8 mouse cellular contexts compared by ENCODE assay signal in the genomic region with DNA sequence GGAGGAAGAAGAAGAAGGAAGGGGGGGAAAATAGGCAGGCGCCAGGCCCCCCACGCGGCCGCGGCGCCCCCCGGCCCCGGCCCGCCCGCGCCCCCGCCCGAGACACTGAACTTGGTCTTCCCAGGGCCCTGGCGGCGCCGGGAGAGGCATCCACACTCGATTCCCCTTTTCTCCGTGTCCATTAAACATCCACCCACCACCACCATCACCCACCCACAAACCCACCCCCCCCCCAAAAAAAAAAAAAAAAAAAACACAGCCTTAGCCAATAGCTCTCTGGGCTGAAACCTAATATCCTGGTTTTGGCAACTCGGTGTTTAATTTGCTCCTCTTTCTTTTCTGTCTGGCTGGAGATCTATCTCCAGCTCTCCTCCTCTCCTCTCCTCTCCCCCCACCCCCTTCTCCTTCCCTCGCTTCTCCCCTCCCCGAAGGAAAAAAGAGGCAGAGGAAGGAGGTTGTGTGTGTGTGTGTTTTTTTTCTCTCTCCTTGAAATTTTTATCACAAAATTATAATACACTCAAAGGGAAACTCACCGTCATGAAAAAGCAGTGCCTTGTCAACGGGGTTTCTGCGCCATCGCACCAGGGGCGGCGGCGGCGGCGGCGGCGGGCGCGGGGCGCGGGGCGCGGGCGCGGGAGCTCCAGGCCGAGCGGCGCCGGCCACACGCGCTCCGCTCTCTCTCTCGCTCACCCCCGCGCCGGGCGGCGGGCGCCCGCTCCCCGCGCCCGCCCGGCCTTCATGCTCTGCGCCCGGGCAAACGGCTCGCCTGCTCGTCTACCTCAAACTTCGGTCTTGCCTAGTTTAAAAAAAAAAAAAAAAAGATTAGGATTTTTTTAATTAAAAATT. TPM values are rescaled to one million over a fixed set of nuclear protein-coding genes. Genes with fewer than 3 reads are reported as not detected.
DNase-seq lines count a peak whose midpoint lies in the region; ATAC-seq lines count a peak whose summit lies in the region.

A gene (minus strand): TSS at position 580 of the 846 bp plus-strand sequence.

- H3K36me3 ChIP-seq in embryonic facial prominence, embryonic 10.5 days (replicated peaks): peaks cover 5% of the 10 kb centered on the region; the same call in 1 of the 2 replicates
- H3K36me3 ChIP-seq in limb, embryonic 15.5 days: no peaks in the 10 kb centered on the region
- no peaks in the 10 kb centered on the region for H3K36me3 ChIP-seq in midbrain, embryonic 16.5 days (ENCODE audit: control insufficient read depth, insufficient read depth, low read length)

- peak within 1 kb of the TSS; percentile 100 for H3K27ac ChIP-seq in embryonic facial prominence, embryonic 10.5 days (replicated peaks)
- H3K27ac ChIP-seq in limb, embryonic 15.5 days: peak within 1 kb of the TSS; percentile 100
- H3K27ac ChIP-seq in midbrain, embryonic 16.5 days (ENCODE audit: low read length): peak within 1 kb of the TSS; percentile 100

- under 1% methylated on average over 63 of the region's 65 CpGs for WGBS in embryonic facial prominence, embryonic 10.5 days
- WGBS in limb, embryonic 15.5 days: 1% methylated on average over 58 of the region's 65 CpGs
- under 1% methylated on average over 51 of the region's 65 CpGs for WGBS in midbrain, embryonic 16.5 days

- H3K4me1 ChIP-seq in embryonic facial prominence, embryonic 10.5 days: peaks cover 35% of the 10 kb centered on the region
- peaks cover 28% of the 10 kb centered on the region for H3K4me1 ChIP-seq in limb, embryonic 15.5 days
- peaks cover 37% of the 10 kb centered on the region for H3K4me1 ChIP-seq in midbrain, embryonic 16.5 days (ENCODE audit: control insufficient read depth, insufficient read depth, low read length)

- peak within 1 kb of the TSS; percentile 100 for H3K9ac ChIP-seq in limb, embryonic 15.5 days
- peak within 1 kb of the TSS; percentile 83 for H3K9ac ChIP-seq in midbrain, embryonic 16.5 days (ENCODE audit: low read depth, low read length)

- H3K4me3 ChIP-seq in embryonic facial prominence, embryonic 10.5 days: peak within 1 kb of the TSS; percentile 96
- peak within 1 kb of the TSS; percentile 80 for H3K4me3 ChIP-seq in limb, embryonic 15.5 days
- peak within 1 kb of the TSS; percentile 56 for H3K4me3 ChIP-seq in midbrain, embryonic 16.5 days (ENCODE audit: low read depth, low read length)

- ATAC-seq in limb, embryonic 15.5 days (ENCODE audit: insufficient number of reproducible peaks, low FRiP score, low TSS enrichment, low read depth): peak; percentile 72
- peak; percentile 52 for ATAC-seq in midbrain, embryonic 16.5 days

- H3K27me3 ChIP-seq in embryonic facial prominence, embryonic 10.5 days (replicated peaks; ENCODE audit: low read depth, poor library complexity, severe bottlenecking): no peaks in the 10 kb centered on the region
- H3K27me3 ChIP-seq in limb, embryonic 15.5 days: no peaks in the 10 kb centered on the region
- no peaks in the 10 kb centered on the region for H3K27me3 ChIP-seq in midbrain, embryonic 16.5 days (ENCODE audit: control insufficient read depth, insufficient read depth, low read depth, low read length)

- H3K9me3 ChIP-seq in embryonic facial prominence, embryonic 10.5 days: no peaks in the 10 kb centered on the region
- no peaks in the 10 kb centered on the region for H3K9me3 ChIP-seq in limb, embryonic 15.5 days
- no peaks in the 10 kb centered on the region for H3K9me3 ChIP-seq in midbrain, embryonic 16.5 days (replicated peaks; ENCODE audit: control insufficient read depth, low read length, poor library complexity, severe bottlenecking)

- peak within 1 kb of the TSS; percentile 44 for H3K4me2 ChIP-seq in limb, embryonic 15.5 days
- peak within 1 kb of the TSS; percentile 73 for H3K4me2 ChIP-seq in midbrain, embryonic 16.5 days (ENCODE audit: low read length)

- peak; percentile 79 for DNase-seq in 3T3-L1 (ENCODE audit: low read depth, low spot score)
- peak; percentile 84 for DNase-seq in adrenal gland, adult 2 months
- peak; percentile 86 for DNase-seq in embryonic facial prominence, embryonic 10.5 days (ENCODE audit: low spot score)
- DNase-seq in heart, adult 18-20 months: peak; percentile 76 to 87
- DNase-seq in kidney, adult 18-20 months: peak; percentile 75
- DNase-seq in spleen, postnatal 10 days (ENCODE audit: low spot score in 2 of 2): peak; percentile 80 to 86

RNA-seq across cellular contexts. Expression of the gene that starts here (rescaled TPM):
- total RNA-seq in adrenal gland, adult 2 months (2021): 10 to 100 TPM; 22.6 to 25.1 TPM
- polyA plus RNA-seq in adrenal gland, adult 2 months (2012; rRNA removed): 6.1 and 7.7 TPM in 2 replicates
- 3.0 and 4.4 TPM in 2 replicates for polyA plus RNA-seq in embryonic facial prominence, embryonic 10.5 days (2016; fragmentation: Nextera tagmentation; extraction: Ambion mirVana)
- total RNA-seq in heart, adult 18-20 months (2021): 10 to 100 TPM in 1 of 2 experiments, 1 to 10 TPM in 1; 7.5 to 13.0 TPM
- polyA plus RNA-seq in limb, embryonic 15.5 days (2015; fragmentation: Nextera tagmentation; extraction: Ambion mirVana): 3.8 and 4.7 TPM in 2 replicates
- 9.5 and 10.9 TPM in 2 replicates for polyA plus RNA-seq in midbrain, embryonic 16.5 days (2015; fragmentation: Nextera tagmentation; extraction: Ambion mirVana)

Comparison
In these comparisons a context has a peak if more than half of its experiments do, and no peak if none do; other contexts are left out.
1. Peak in every context shown above with its lines: DNase-seq, ATAC-seq, H3K4me3 ChIP-seq and H3K27ac ChIP-seq.